Mouse (Mus musculus): ENCODE results near the gene Amt.

Amt gene

DNA sequence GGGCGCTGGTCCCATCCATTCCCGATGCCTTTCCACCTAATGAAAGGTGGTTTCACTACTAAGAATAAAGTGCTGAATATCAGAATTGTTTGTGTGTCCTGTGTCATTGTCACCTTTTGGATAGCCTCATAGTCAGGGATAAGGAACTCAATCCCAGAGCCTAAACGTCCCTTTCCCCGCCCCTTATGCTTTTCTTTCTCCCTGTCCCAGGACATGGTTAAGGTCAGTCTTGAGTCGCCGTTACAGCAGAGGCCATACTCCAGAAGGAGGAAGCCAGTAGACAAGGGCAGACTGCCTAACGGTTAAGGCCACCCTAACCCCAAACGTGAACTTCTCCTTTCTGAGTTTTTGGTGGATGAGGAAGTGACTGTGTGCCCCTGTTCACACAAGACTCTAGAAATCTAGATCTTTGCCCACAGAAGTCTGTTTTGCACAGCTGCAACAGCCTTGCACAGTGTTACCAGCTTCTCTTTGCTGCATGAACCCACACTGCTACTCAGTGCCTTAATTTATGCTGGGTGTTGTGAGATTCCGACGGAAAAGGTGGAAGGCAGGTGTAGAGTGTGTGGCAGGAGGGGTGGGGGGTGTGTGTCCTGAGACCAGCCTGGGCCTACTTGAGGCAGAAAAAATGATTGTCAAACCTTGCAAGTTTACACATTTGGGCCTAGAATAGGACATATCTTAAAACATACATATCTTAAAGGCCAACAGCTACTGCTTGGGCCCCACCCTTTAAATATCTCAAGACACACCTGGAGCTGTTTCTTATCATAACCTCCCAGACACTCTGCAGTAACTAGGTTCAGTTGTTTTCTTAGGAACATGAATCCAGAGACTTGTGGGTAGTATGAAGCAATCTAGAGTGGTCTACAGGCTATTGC is 43.8 kb downstream of the Amt start:
- no peak for DNase-seq

DNA sequence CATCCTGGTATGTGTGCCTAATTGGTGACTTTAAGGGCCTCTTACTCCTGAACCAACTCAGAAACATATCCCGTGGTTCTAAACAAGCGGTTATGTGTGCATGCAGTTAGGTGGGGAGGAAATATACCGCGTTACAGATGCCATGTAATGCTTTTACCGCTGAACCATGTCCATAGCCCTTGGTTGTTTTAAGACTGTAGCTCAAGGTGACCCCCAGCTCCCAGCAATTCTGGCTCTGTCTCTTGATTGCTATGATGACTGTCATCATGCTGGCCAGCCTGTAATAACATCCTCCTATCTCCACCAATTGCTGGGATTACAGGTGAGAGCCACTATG is 44.5 kb downstream of the Amt start:
- no peak for DNase-seq

DNA sequence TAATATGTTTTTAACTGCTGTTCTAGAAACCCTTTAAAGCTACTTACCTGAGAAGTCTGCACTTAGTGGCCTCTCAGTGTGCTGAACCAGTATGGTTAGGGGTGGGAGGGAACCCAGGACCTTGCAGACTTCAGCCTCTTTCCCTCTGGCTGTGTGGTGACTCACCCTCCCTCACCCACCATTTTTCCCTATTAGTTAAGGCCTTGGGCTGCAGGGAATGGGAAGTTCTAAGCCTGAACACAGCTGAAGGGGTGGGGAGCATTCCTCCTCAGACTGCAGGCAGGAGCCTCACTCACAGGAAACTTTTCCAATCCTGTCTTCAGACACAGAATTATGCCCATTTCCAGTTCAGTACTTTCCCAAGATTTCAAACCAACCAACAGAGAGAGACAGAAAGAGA is 45.1 kb downstream of the Amt start:
- DNase-seq: no peak

DNA sequence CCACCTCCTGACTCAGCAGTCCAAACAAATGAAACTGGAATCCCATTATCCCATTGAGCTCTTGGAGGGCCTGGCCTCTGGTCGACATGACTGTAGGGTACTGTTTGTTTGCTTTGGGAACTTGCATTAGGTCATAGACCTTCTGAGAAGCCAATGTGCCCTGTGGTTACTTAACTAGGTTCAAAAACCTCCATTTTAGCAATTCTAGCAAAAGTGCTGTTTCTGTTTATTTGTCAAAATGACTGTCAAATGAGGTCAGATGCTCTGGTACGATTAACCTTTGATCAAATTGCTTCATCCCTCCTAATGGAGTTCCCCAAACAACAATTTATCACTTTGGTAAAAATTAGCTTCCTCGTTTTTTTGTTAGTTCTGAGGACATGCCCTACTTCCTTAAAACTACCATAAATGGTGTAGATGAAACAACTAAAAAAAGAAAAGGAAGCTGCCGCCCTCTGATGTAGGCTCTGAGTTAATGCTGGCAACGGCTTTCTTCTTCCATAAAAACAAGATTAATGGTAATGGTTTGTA is 45.7 kb downstream of the Amt start:
- DNase-seq: no peak

DNA sequence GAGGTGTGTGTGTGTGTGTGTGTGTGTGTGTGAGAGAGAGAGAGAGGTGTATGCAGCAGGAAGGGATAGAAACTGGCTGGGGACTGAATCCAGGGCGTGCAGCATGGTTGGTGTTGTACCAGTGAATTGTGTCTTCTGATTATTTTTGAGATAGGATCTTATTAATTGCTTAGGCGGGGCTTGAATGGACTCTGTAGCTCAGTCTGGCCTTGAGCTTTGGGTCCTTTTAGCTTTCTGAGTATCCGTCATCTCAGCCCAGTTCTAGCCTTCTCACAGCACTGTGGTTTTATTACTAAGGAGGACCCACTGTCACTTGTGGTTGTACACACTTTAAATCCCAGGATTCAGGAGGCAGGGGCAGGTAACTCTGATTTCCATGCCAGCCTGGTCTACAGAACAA is 46.7 kb downstream of the Amt start:
- DNase-seq: no peak

DNA sequence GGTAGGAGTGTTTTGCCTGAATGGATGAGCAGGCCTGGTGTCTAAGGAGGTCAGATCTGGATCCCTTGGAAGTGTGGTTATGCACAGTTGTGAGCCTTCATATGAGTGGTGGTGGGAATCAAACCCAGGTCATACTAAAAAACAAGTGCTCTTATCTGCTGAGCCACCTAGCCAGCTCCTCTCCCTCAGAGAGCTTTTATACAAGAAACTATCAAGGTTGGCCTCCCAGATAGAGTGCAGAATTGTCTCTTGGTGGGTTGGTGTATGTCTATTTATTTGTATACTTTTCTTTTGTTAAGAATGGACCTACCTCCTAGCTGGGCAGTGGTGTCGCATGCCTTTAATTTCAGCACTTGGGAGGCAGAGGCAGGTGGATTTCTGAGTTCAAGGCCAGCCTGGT is 47.2 kb downstream of the Amt start:
- no peak for DNase-seq

DNA sequence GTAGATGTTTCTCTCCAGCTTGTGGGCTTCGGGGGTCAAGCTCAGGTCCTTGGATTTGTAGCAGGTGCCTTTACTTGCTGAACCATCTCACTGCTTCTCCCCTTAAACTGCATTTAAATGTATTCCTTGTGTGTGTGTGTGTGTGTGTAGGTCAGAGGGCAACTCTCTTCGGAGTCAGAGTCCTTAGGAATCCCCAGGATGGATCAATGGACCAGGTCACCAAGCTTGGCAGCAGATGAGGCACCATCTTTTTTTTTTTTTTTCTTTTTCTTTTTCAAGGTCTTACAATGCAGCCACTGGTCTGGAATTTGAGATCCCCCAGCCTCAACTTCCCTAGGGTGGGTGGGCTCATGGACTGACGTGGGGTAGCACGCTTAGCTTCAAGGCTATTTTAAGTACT is 47.8 kb downstream of the Amt start:
- DNase-seq: no peak

DNA sequence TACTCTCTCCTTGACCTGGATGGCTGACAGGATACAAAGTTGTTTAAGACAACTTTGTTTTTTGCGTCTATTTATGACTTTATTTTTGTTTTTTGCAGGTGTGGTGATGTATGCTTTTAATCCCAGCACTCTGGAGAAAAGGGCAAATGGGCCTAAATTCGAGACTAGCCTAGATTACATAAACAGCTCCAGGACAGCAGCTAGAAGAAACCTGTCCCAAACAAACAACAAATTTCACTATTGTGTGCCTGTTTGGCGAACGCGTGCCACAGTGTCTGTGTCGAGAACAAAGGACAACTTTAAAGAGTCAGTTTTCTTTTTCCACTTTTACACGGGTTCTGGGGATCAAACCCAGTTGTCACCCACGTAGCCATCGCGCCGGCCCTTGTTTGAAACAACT is 50.4 kb downstream of the Amt start:
- no peak for DNase-seq

DNA sequence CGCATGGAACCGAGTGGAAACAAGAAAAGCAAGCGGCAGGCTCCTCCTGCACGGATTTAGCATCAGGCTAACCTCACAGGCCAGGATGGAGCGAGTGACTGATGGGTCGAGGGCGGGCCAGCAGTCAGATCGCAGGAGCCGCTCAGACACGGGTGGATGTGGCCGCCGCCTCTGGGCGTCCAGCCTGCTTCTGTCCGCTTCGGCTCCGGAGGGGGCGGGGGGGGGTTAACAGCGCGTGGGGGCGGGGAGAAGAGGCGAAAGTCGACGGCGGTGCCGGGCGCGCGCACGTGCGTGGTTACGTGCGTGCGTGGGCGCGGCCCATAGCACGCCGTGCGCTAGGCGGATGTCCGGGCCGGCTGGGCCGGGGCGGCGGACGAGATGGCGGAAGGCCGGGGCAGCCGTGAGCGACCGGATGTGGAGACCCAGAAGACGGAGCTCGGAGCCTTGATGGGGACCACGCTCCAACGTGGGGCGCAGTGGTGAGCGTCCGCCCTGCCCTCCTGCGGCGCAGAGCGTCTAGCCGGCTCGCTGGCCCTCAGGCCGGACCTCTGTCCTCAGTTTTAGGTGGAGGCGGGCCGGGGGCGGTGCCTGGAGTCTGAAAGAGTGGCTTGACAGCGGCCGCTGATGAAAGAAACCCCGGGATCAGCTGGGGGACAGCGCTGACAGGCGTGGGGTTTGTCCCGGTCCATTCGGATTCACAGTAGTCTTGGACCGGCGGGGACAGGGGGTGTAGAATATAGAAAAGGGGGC is 51.1 kb downstream of the Amt start, which contains the start of gene Usp4:
TSS of gene Usp4 (plus strand) at position 314 of the 750 bp plus-strand sequence.
- peak; percentile 89 for DNase-seq

DNA sequence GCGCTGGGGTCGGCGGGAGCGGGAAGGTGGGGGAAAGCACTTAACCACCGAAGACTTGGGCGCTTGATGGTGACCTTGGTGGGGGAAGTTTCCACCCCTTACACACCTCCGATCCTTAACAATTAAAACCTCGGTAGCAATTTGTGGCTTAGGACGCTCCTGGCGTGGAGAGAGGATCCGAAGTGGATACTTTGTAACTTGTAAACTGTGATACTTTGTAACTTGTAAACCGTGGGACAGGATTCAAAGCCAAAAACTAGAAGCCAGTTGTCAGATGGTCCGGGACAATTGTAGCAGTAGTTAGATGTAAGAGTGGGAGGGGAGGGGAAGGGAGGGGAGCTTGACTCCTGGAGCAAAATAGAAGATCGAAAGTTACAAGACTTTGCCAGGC is 51.6 kb downstream of the Amt start:
- DNase-seq: no peak

DNA sequence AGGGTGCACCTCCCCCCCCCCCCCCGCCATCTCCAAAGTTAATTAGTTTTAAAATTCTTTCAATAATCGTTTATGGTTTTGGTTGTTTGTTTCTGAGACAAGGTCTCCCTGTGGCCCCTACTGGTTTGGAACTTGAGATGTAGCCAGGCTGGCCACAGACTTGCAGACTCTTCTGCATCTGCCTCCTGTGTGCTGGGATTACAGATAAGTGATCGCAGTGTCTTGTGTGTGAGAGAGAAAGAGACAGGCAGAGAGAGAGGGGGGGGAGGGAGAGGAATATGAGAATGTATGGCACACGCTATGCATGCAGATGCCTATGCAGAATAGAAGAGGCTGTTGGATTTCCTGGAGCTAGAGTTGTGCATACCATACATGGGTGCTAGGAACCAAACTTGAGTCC is 53.1 kb downstream of the Amt start:
- DNase-seq: no peak

Measured in right cerebral cortex, postnatal 25 days (tissue).